Mouse (Mus musculus) spleen, adult 2 months (tissue): ENCODE results near the gene Rgs9bp. TPM values are rescaled to one million over a fixed set of nuclear protein-coding genes. Genes with fewer than 3 reads are reported as not detected.

Experiments
- DNase-seq, 2 experiments: peaks; one replicate each; pipeline versions ENCODE4 v3.0.0 to v3.0.0-alpha.2; 2012 to 2021; ENCODE audit warnings: low spot score in 2 of 2, low read depth in 1 of 2
- H3K27ac ChIP-seq: fragments of 200-500 bp; 2 replicates; pipeline ENCODE4 v1.5.1; 2012; ENCODE audit warnings: low read length, inconsistent platforms; ENCODE audit not compliant: insufficient read depth
- H3K27me3 ChIP-seq: fragments of 200-500 bp; 2 replicates; pipeline ENCODE4 v1.6.1; 2012; ENCODE audit warnings: mild to moderate bottlenecking, moderate library complexity, low read length, inconsistent platforms; ENCODE audit not compliant: control insufficient read depth, insufficient read depth
- H3K36me3 ChIP-seq: fragments of 200-500 bp; 2 replicates; pipeline ENCODE4 v1.6.1; 2012; ENCODE audit warnings: mild to moderate bottlenecking, low read length, inconsistent platforms; ENCODE audit not compliant: control insufficient read depth, insufficient read depth
- H3K4me1 ChIP-seq: fragments of 200-500 bp; 2 replicates; pipeline ENCODE4 v1.6.1; 2011; ENCODE audit warnings: inconsistent platforms; ENCODE audit not compliant: control insufficient read depth, insufficient read depth, insufficient read length
- H3K4me3 ChIP-seq: fragments of 200-500 bp; 2 replicates; pipeline ENCODE4 v1.5.1; 2011; ENCODE audit warnings: mild to moderate bottlenecking, inconsistent platforms; ENCODE audit not compliant: insufficient read depth, insufficient read length; ENCODE audit errors: extremely low read depth
- CTCF ChIP-seq: fragments of 200-500 bp; IDR thresholded peaks from 2 replicates; pipeline ENCODE4 v1.5.1; 2011; ENCODE audit warnings: mild to moderate bottlenecking, inconsistent platforms; ENCODE audit not compliant: insufficient read depth, insufficient read length, insufficient replicate concordance; ENCODE audit errors: extremely low read depth
- POLR2A ChIP-seq: fragments of 200-500 bp; IDR thresholded peaks from 2 replicates; pipeline ENCODE4 v1.6.1; 2011; ENCODE audit warnings: low read depth, low read length, inconsistent platforms
- WGBS: fragments of 180-500 bp; shearing (Covaris S2); methylation state at CpG from one replicate; pipeline ENCODE4 v1.1.7; 2018; 5-methylcytosine and 5-hydroxymethylcytosine counted together
- polyA plus RNA-seq: library from polyadenylated mRNA; depleted of rRNA; stranded (reverse); fragments of >200 nt; gene quantifications from 2 replicates; pipeline ENCODE4 v1.2.3, GENCODE M21; 2012; rRNA removed

Gene Rgs9bp
- 0.11 TPM in 2 replicates for polyA plus RNA-seq

- WGBS: under 1% methylated on average over 45 of the region's 45 CpGs
- Histone ChIP-seq H3K27me3 (peaks cover 5% of the 10 kb centered on the region), H3K27ac (peak within 1 kb of the TSS; percentile 40; the same call in 1 of the 2 replicates), H3K36me3 (no peaks in the 10 kb centered on the region), H3K4me1 (peaks cover 3% of the 10 kb centered on the region; the same call in 1 of the 2 replicates), H3K4me3 (peak within 1 kb of the TSS; percentile 86)
- no peak for TF ChIP-seq CTCF
- TF ChIP-seq POLR2A: no peak
- peak in 1 of 2 experiments; percentile 24 for DNase-seq
These were observed at the start of gene Rgs9bp for GRCm38 (mm10) chr7:35585191-35586054. Gene Rgs9bp, minus strand, starts transcription at chr7:35585582.

GRCm38 (mm10) chr7:35628496-35628895 is 43.1 kb upstream of the Rgs9bp start:
- WGBS: 76% methylated on average over 5 of the region's 5 CpGs
- TF ChIP-seq CTCF: peak; percentile 61; the same call in 1 of the 2 replicates
- no peak for TF ChIP-seq POLR2A
- Histone ChIP-seq H3K27me3 (no peaks in the 10 kb centered on the region), H3K4me1 (no peaks in the 10 kb centered on the region), H3K27ac (no peak overlapping the region), H3K4me3 (no peak overlapping the region), H3K36me3 (peaks cover 12% of the 10 kb centered on the region)
- DNase-seq: peak in 1 of 2 experiments; percentile 30

- H3K36me3 ChIP-seq: peaks cover 14% of the 10 kb centered on the region
- 95% methylated on average over 10 of the region's 10 CpGs for WGBS
- TF ChIP-seq POLR2A (no peak), CTCF (no peak)
- no peak overlapping the region for H3K27ac ChIP-seq
- no peaks in the 10 kb centered on the region for H3K27me3 ChIP-seq
- no peak overlapping the region for H3K4me3 ChIP-seq
- H3K4me1 ChIP-seq: no peaks in the 10 kb centered on the region
- no peak for DNase-seq
These were observed 42.0 kb upstream of the Rgs9bp start for GRCm38 (mm10) chr7:35627371-35627770.

GRCm38 (mm10) chr7:35626038-35626437 is 40.7 kb upstream of the Rgs9bp start:
- H3K4me1 ChIP-seq: no peaks in the 10 kb centered on the region
- no peak for DNase-seq
- no peak overlapping the region for H3K4me3 ChIP-seq
- 92% methylated on average over 5 of the region's 5 CpGs for WGBS
- no peak overlapping the region for H3K27ac ChIP-seq
- no peaks in the 10 kb centered on the region for H3K27me3 ChIP-seq
- no peak for TF ChIP-seq POLR2A
- TF ChIP-seq CTCF: no peak
- H3K36me3 ChIP-seq: peaks cover 17% of the 10 kb centered on the region

GRCm38 (mm10) chr7:35622626-35623025 is 37.2 kb upstream of the Rgs9bp start:
- Histone ChIP-seq H3K36me3 (peaks cover 25% of the 10 kb centered on the region), H3K27ac (no peak overlapping the region), H3K4me3 (no peak overlapping the region), H3K27me3 (no peaks in the 10 kb centered on the region), H3K4me1 (no peaks in the 10 kb centered on the region)
- 92% methylated on average over 10 of the region's 10 CpGs for WGBS
- TF ChIP-seq POLR2A (no peak), CTCF (no peak)
- DNase-seq: no peak

- Histone ChIP-seq H3K27me3 (no peaks in the 10 kb centered on the region), H3K27ac (no peak overlapping the region), H3K4me1 (no peaks in the 10 kb centered on the region), H3K36me3 (peaks cover 19% of the 10 kb centered on the region), H3K4me3 (no peak overlapping the region)
- no peak for DNase-seq
- TF ChIP-seq POLR2A (no peak), CTCF (no peak)
- 83% methylated on average over 4 of the region's 4 CpGs for WGBS
These were observed 32.1 kb upstream of the Rgs9bp start for GRCm38 (mm10) chr7:35617513-35617912.

- DNase-seq: no peak
- WGBS: 73% methylated on average over 10 of the region's 10 CpGs
- H3K4me1 ChIP-seq: no peaks in the 10 kb centered on the region
- H3K27ac ChIP-seq: no peak overlapping the region
- TF ChIP-seq CTCF (no peak), POLR2A (no peak)
- peaks cover 11% of the 10 kb centered on the region for H3K36me3 ChIP-seq
- no peaks in the 10 kb centered on the region for H3K27me3 ChIP-seq
- no peak overlapping the region for H3K4me3 ChIP-seq
These were observed 23.9 kb upstream of the Rgs9bp start for GRCm38 (mm10) chr7:35609245-35609644.
